Mouse (Mus musculus) liver, embryonic 14.5 days (tissue): ENCODE measurements around the gene Ldhb.

Source experiments
- CTCF ChIP-seq: IDR thresholded peaks from 2 replicates; pipeline ENCODE4 v1.5.1; 2016; ENCODE audit warnings: antibody characterized with exemption, low read depth, control low read depth
- EP300 ChIP-seq: IDR thresholded peaks from 2 replicates; pipeline ENCODE4 v1.6.1; 2016; ENCODE audit warnings: antibody characterized with exemption, low read depth

DNA sequence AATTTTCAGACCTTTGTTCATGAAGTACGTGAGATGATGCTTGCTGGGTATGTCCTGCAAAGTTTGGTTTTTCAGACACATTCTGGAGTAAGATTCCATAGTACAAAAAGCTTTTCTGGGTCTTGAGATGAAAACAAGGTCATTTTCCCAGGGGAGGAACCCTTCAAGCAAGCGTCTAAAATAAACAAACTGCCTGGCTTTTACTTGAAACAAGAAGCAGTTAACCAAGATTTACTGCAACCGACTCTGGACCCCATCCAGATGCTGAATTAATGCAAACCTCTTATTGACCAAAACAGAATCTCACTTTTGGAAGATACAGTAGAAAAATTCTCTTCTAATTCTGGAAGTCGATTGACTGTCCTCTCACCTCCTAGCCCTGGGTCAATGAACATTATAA lies 43.1 kb upstream of the Ldhb start:
- TF ChIP-seq CTCF (no peak), EP300 (no peak)
